Mouse (Mus musculus): ENCODE data around the gene Olfr1052.
"Not testable (repeated sequence)": the region's sequence is repeated elsewhere in the genome, so short reads cannot be mapped to it uniquely, and the experiment has no call there.

Olfr1052 gene

DNA sequence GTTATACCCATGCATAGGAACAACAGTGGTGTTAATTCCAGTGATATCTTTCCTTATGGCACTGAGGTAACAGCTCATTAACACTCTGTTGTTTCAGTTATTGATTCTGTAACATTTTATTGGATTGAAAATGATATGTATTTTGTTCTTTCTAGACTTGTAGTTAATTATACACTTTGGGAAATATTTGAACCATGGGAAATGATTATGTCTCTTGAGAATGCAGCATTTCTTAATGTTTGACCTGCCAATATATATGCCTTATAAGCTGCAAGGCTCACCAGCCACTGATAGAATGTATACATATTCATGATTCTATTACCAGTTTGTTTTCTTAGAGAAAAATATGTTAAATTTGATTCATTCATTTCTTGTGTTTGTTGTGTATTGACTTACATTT lies at the start of gene Olfr1052:
Gene Olfr1052, plus strand, starts transcription at position 301 of the 400 bp plus-strand sequence.
- DNase-seq (ENCODE audit: low read depth, low spot score), result no peak

- DNase-seq (ENCODE audit: low read depth, low spot score), result not testable (repeated sequence)
Observed at GRCm38 (mm10) chr2:86258228-86258627, 34.0 kb upstream of the Olfr1052 start, which contains the start of gene Olfr1049. Gene Olfr1049, minus strand, starts transcription at chr2:86258328.

DNA sequence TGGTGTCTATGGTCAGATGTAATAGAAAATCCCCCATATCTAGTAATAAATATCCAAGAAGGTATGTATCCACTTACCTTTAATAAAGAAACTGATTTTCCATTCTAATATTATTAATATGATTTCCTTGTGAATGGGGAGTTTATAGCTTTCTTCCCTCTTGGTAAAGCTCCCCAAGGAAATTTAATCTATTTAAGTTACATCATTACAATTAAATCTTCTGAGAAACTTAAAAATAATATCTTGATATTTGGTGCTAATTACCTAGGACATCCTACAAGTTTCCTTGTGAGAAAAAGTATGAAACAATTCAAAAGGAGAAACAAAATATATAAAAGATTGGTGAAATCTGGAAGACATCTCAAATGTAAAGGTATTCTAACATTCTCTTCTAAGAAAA lies 13.3 kb upstream of the Olfr1052 start, which contains the start of gene Olfr1051:
Gene Olfr1051, minus strand, starts transcription at position 101 of the 400 bp plus-strand sequence.
- not testable (repeated sequence) for DNase-seq (ENCODE audit: low read depth, low spot score)

DNA sequence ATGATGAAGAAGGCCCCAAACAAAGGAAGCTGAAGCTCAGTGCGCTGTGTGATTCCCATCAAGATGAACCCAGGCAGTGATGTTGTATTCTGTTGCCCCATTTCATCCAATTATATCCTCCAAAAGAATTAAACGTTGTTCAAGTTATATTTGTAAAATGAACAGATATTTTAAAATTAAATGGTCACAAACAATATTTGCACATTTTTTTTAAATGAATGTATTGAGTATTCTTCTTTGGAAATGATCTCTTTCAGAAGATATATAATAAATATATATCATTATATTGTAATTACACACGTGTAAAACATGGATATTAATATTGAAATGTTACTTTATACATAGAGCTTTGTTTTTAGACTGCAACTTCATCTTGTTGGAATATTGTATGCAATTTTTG lies 22.9 kb downstream of the Olfr1052 start, which contains the start of gene Olfr1053:
Gene Olfr1053, minus strand, starts transcription at position 101 of the 400 bp plus-strand sequence.
- DNase-seq (ENCODE audit: low read depth, low spot score), result no peak

DNA sequence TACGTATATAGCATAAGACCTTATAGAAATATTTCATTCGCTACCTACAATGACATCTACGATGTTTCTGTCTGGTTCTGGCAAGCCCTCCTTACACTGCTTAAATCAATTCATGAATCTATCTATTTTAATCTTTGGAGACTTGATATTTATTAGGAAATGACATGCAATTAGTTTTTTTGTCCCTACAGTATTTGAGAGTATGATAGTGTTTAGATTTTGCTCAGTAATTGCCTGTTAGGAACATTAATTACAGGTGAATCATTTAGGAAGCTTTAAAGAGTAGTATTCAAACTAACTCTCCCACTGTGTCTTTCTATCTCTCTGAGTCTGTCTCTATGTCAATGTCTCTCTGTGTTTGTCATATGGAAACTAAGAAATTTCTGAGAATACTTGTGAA lies 43.1 kb downstream of the Olfr1052 start, which contains the start of gene Olfr1054:
Gene Olfr1054, minus strand, starts transcription at position 101 of the 400 bp plus-strand sequence.
- DNase-seq (ENCODE audit: low read depth, low spot score), result no peak

All from CD4-positive, CD25-positive, alpha-beta regulatory T cell, adult 2 months (primary cell).